Mouse (Mus musculus) heart, embryonic 16.5 days (tissue): ENCODE data around the gene Rer1. TPM values are rescaled to one million over a fixed set of nuclear protein-coding genes. Genes with fewer than 3 reads are reported as not detected.

Source experiments
- ATAC-seq: fragments of 200-750 bp; cut with Nextera tagmentation; replicated peaks from 2 replicates; pipeline ENCODE4 v1.8.0; 2017; ENCODE audit warnings: moderate number of reproducible peaks; ENCODE audit not compliant: insufficient read depth, low FRiP score; ENCODE audit errors: extremely low read depth
- H3K27ac ChIP-seq: fragments of 300-500 bp; sonication (generic); 2 replicates; pipeline ENCODE4 v1.5.1; 2014; ENCODE audit warnings: mild to moderate bottlenecking, low read length, control low read depth, moderate library complexity
- H3K27me3 ChIP-seq: fragments of 300-500 bp; sonication (generic); 2 replicates; pipeline ENCODE4 v1.6.1; 2014; ENCODE audit warnings: low read length, mixed read lengths; ENCODE audit not compliant: control insufficient read depth, insufficient read depth
- H3K36me3 ChIP-seq: fragments of 300-500 bp; sonication (generic); 2 replicates; pipeline ENCODE4 v1.6.1; 2014; ENCODE audit not compliant: control insufficient read depth, insufficient read depth
- H3K4me1 ChIP-seq: fragments of 300-500 bp; sonication (generic); 2 replicates; pipeline ENCODE4 v1.6.1; 2014; ENCODE audit warnings: low read length, mixed read lengths; ENCODE audit not compliant: control insufficient read depth, insufficient read depth
- H3K4me2 ChIP-seq: fragments of 300-500 bp; sonication (generic); 2 replicates; pipeline ENCODE4 v1.6.1; 2014; ENCODE audit warnings: low read depth, mild to moderate bottlenecking, control low read depth, low read length
- H3K4me3 ChIP-seq: fragments of 300-500 bp; sonication (generic); 2 replicates; pipeline ENCODE4 v1.5.1; 2014; ENCODE audit warnings: mild to moderate bottlenecking, control low read depth, low read length
- H3K9ac ChIP-seq: fragments of 300-500 bp; sonication (generic); 2 replicates; pipeline ENCODE4 v1.6.1; 2014; ENCODE audit warnings: low read length, control low read depth
- H3K9me3 ChIP-seq: fragments of 300-500 bp; sonication (generic); replicated peaks from 2 replicates; pipeline ENCODE4 v1.6.1; 2016; ENCODE audit warnings: low read length; ENCODE audit not compliant: control insufficient read depth
- WGBS: fragments of 180-500 bp; shearing (Covaris S2); extraction: QIAGEN DNeasy Blood & Tissue Kit; methylation state at CpG from one replicate; pipeline ENCODE4 v1.1.7; 2014; 5-methylcytosine and 5-hydroxymethylcytosine counted together
- polyA plus RNA-seq: library from polyadenylated mRNA; unstranded; fragments of >200 nt; fragmentation: Nextera tagmentation; extraction: Ambion mirVana; gene quantifications from 2 replicates; pipeline ENCODE4 v1.2.1, GENCODE M21; 2015

Gene Rer1
- polyA plus RNA-seq, 1 experiment from 2014 or later = 138 TPM

GRCm38 (mm10) chr4:155126602-155127372 is 40.6 kb upstream of the Rer1 start:
- Histone ChIP-seq H3K36me3 (no peaks in the 10 kb centered on the region), H3K27me3 (no peaks in the 10 kb centered on the region), H3K4me3 (no peak overlapping the region), H3K4me1 (peaks cover 65% of the 10 kb centered on the region), H3K9ac (no peak overlapping the region), H3K4me2 (no peak overlapping the region), H3K9me3 (no peaks in the 10 kb centered on the region), H3K27ac (peak overlapping the region; percentile 23; the same call in 1 of the 2 replicates)
- WGBS = 67% methylated on average over 7 of the region's 7 CpGs
- ATAC-seq = no peak

- H3K27ac ChIP-seq = peak overlapping the region; percentile 23; the same call in 1 of the 2 replicates
- H3K4me2 ChIP-seq = no peak overlapping the region
- WGBS = 61% methylated on average over 5 of the region's 5 CpGs
- ATAC-seq = no peak
- no peak overlapping the region for H3K4me3 ChIP-seq
- H3K4me1 ChIP-seq = peaks cover 60% of the 10 kb centered on the region
- no peaks in the 10 kb centered on the region for H3K9me3 ChIP-seq
- no peaks in the 10 kb centered on the region for H3K27me3 ChIP-seq
- H3K36me3 ChIP-seq = no peaks in the 10 kb centered on the region
- no peak overlapping the region for H3K9ac ChIP-seq
Measured at GRCm38 (mm10) chr4:155126194-155126593, 40.0 kb upstream of the Rer1 start.

- peaks cover 54% of the 10 kb centered on the region for H3K4me1 ChIP-seq
Measured at GRCm38 (mm10) chr4:155125310-155125709, 39.1 kb upstream of the Rer1 start.

GRCm38 (mm10) chr4:155123868-155124534 is 37.8 kb upstream of the Rer1 start:
- Histone ChIP-seq H3K4me3 (no peak overlapping the region), H3K4me2 (no peak overlapping the region), H3K9ac (no peak overlapping the region), H3K36me3 (no peaks in the 10 kb centered on the region), H3K27me3 (no peaks in the 10 kb centered on the region), H3K4me1 (peaks cover 43% of the 10 kb centered on the region), H3K9me3 (no peaks in the 10 kb centered on the region), H3K27ac (no peak overlapping the region)
- no peak for ATAC-seq
- 67% methylated on average over 9 of the region's 9 CpGs for WGBS

More at GRCm38 (mm10) chr4:155125310-155125709, 39.1 kb upstream of the Rer1 start:
- H3K4me3 ChIP-seq = no peak overlapping the region
- H3K27me3 ChIP-seq = no peaks in the 10 kb centered on the region
- no peak overlapping the region for H3K4me2 ChIP-seq
- no peak for ATAC-seq
- no peak overlapping the region for H3K27ac ChIP-seq
- H3K9ac ChIP-seq = no peak overlapping the region; the same call in 1 of the 2 replicates
- no peaks in the 10 kb centered on the region for H3K9me3 ChIP-seq
- 31% methylated on average over 7 of the region's 7 CpGs for WGBS
- no peaks in the 10 kb centered on the region for H3K36me3 ChIP-seq

GRCm38 (mm10) chr4:155122444-155123040 is 36.4 kb upstream of the Rer1 start:
- Histone ChIP-seq H3K9ac (peak overlapping the region; percentile 41; the same call in 1 of the 2 replicates), H3K27ac (peak overlapping the region; percentile 78), H3K4me1 (peaks cover 43% of the 10 kb centered on the region), H3K36me3 (no peaks in the 10 kb centered on the region), H3K9me3 (no peaks in the 10 kb centered on the region), H3K27me3 (no peaks in the 10 kb centered on the region), H3K4me3 (no peak overlapping the region), H3K4me2 (peak overlapping the region; percentile 33)
- ATAC-seq = peak; percentile 58
- WGBS = 12% methylated on average over 16 of the region's 16 CpGs

GRCm38 (mm10) chr4:155121915-155122443 is 35.8 kb upstream of the Rer1 start:
- Histone ChIP-seq H3K9me3 (no peaks in the 10 kb centered on the region), H3K4me1 (peaks cover 41% of the 10 kb centered on the region), H3K9ac (peak overlapping the region; percentile 7; the same call in 1 of the 2 replicates), H3K4me2 (peak overlapping the region; percentile 33; the same call in 1 of the 2 replicates), H3K4me3 (no peak overlapping the region), H3K27me3 (no peaks in the 10 kb centered on the region), H3K27ac (peak overlapping the region; percentile 78), H3K36me3 (no peaks in the 10 kb centered on the region)
- 61% methylated on average over 6 of the region's 6 CpGs for WGBS
- ATAC-seq = no peak; the same call in 1 of the 2 replicates

- H3K4me2 ChIP-seq = no peak overlapping the region
- no peak overlapping the region for H3K27ac ChIP-seq
- no peak overlapping the region for H3K4me3 ChIP-seq
- peaks cover 33% of the 10 kb centered on the region for H3K4me1 ChIP-seq
- no peaks in the 10 kb centered on the region for H3K27me3 ChIP-seq
- ATAC-seq = no peak
- no peaks in the 10 kb centered on the region for H3K9me3 ChIP-seq
- no peak overlapping the region for H3K9ac ChIP-seq
- WGBS = 74% methylated on average over 6 of the region's 6 CpGs
- H3K36me3 ChIP-seq = no peaks in the 10 kb centered on the region
Measured at GRCm38 (mm10) chr4:155121222-155121621, 35.0 kb upstream of the Rer1 start.

- Histone ChIP-seq H3K4me1 (peaks cover 29% of the 10 kb centered on the region), H3K27me3 (no peaks in the 10 kb centered on the region), H3K9me3 (no peaks in the 10 kb centered on the region), H3K9ac (no peak overlapping the region), H3K4me2 (no peak overlapping the region), H3K27ac (no peak overlapping the region), H3K4me3 (no peak overlapping the region), H3K36me3 (no peaks in the 10 kb centered on the region)
- WGBS = 59% methylated on average over 5 of the region's 5 CpGs
- ATAC-seq = no peak
Measured at GRCm38 (mm10) chr4:155120583-155120982, 34.4 kb upstream of the Rer1 start.
